Mouse (Mus musculus) kidney, embryonic 14.5 days (tissue): ENCODE data around the gene Lypd4. TPM values are rescaled to one million over a fixed set of nuclear protein-coding genes. Genes with fewer than 3 reads are reported as not detected.
"Not testable (repeated sequence)": the region's sequence is repeated elsewhere in the genome, so short reads cannot be mapped to it uniquely, and the experiment has no call there.

Experiments used
- ATAC-seq: fragments of 200-750 bp; cut with Nextera tagmentation; 2 replicates; pipeline ENCODE4 v1.8.0; 2017; ENCODE audit warnings: moderate number of reproducible peaks, mild to moderate bottlenecking, moderate TSS enrichment, moderate library complexity; ENCODE audit not compliant: low FRiP score, low TSS enrichment
- H3K27ac ChIP-seq: fragments of 300-500 bp; sonication (generic); 2 replicates; pipeline ENCODE4 v1.5.1; 2014; ENCODE audit warnings: low read depth, mild to moderate bottlenecking, low read length, moderate library complexity, mixed read lengths
- H3K27me3 ChIP-seq: fragments of 300-500 bp; sonication (generic); 2 replicates; pipeline ENCODE4 v1.6.1; 2014; ENCODE audit warnings: mild to moderate bottlenecking, low read length; ENCODE audit not compliant: control insufficient read depth, insufficient read depth
- H3K36me3 ChIP-seq: fragments of 300-500 bp; sonication (generic); 2 replicates; pipeline ENCODE4 v1.6.1; 2014; ENCODE audit warnings: low read length, mixed read lengths; ENCODE audit not compliant: control insufficient read depth, insufficient read depth
- H3K4me1 ChIP-seq: fragments of 300-500 bp; sonication (generic); 2 replicates; pipeline ENCODE4 v1.6.1; 2014; ENCODE audit warnings: low read length, mixed read lengths; ENCODE audit not compliant: control insufficient read depth, insufficient read depth
- H3K4me2 ChIP-seq: fragments of 300-500 bp; sonication (generic); replicated peaks from 2 replicates; pipeline ENCODE4 v1.6.1; 2014; ENCODE audit warnings: low read depth, mild to moderate bottlenecking, low read length
- H3K4me3 ChIP-seq: fragments of 300-500 bp; sonication (generic); 2 replicates; pipeline ENCODE4 v1.5.1; 2014; ENCODE audit warnings: mild to moderate bottlenecking, low read length
- H3K9ac ChIP-seq: fragments of 300-500 bp; sonication (generic); 2 replicates; pipeline ENCODE4 v1.6.1; 2014; ENCODE audit warnings: low read depth, mild to moderate bottlenecking, low read length, moderate library complexity
- H3K9me3 ChIP-seq: fragments of 300-500 bp; sonication (generic); 2 replicates; pipeline ENCODE4 v1.6.1; 2016; ENCODE audit warnings: low read length; ENCODE audit not compliant: control insufficient read depth
- WGBS: fragments of 180-500 bp; shearing (Covaris S2); extraction: QIAGEN DNeasy Blood & Tissue Kit; methylation state at CpG from one replicate; pipeline ENCODE4 v1.1.7; 2014; 5-methylcytosine and 5-hydroxymethylcytosine counted together
- polyA plus RNA-seq: library from polyadenylated mRNA; unstranded; fragments of >200 nt; fragmentation: Nextera tagmentation; extraction: Ambion mirVana; gene quantifications from 2 replicates; pipeline ENCODE4 v1.2.1, GENCODE M21; 2014

Lypd4 gene
- polyA plus RNA-seq, 1 experiment from 2014 or later: not detected

DNA sequence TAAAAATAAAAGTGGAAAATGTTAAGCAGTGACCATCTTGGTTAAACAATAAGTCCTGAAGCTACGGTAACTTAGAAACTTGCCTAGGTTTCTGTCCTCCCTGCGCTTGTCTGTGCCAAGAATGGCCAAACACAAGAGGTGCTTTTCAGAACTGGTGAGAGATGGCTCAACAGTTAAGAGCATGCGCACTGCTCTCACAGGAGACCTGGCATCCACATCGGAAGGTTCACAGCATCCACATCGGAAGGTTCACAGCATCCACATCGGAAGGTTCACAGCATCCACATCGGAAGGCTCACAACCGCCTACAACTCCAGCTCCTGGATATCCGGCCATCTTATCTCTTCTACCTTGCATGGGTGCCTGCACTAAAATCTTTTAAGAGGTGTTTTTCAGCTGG is 24.6 kb downstream of the Lypd4 start:
- Histone ChIP-seq H3K4me3 (no peak overlapping the region), H3K9ac (no peak overlapping the region), H3K4me1 (no peaks in the 10 kb centered on the region), H3K4me2 (no peak overlapping the region), H3K9me3 (no peaks in the 10 kb centered on the region), H3K36me3 (no peaks in the 10 kb centered on the region), H3K27me3 (no peaks in the 10 kb centered on the region), H3K27ac (no peak overlapping the region)
- WGBS: 84% methylated on average over 9 of the region's 9 CpGs
- ATAC-seq: no peak

DNA sequence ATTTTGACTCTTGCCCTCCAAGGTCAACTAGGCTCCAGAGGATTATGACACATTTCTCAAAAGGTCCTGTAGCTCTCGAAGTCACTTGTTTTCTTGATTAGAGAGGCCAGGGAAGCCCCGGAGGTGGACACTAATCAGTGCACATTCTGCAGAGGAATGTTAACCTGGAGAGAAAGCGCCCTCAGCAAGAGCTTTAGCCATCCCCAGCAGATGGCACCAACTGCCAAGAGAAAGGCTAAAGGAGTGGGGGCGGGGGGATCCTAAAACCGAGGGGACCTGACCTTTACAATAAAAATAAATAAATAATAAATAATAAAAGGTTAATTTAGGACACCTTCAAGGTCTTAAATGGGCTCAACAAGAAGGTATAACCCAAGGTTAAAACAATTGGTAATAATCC is 25.6 kb downstream of the Lypd4 start:
- Histone ChIP-seq H3K4me3 (no peak overlapping the region), H3K4me1 (no peaks in the 10 kb centered on the region), H3K36me3 (no peaks in the 10 kb centered on the region), H3K9ac (no peak overlapping the region), H3K27ac (no peak overlapping the region), H3K4me2 (no peak overlapping the region), H3K27me3 (no peaks in the 10 kb centered on the region), H3K9me3 (no peaks in the 10 kb centered on the region)
- WGBS: 44% methylated on average over 5 of the region's 5 CpGs
- no peak for ATAC-seq

DNA sequence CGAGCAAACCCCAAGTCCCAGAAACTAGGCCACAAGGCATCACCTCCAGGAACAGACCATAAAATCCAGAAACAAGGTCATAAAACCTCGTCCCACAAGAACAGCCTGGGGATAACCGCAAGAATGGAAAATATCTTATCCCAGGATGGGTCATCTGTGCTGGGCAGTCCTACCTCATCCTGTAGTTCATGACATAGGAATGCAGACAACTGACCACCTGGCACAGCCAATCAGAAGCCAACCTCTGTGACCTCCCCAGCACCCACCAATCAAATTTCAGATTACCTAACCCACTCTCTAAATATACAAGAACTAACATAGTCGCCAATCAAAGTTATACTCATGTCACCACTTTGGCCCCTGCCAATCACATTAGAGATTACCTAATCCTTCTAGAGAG is 28.7 kb downstream of the Lypd4 start:
- H3K27me3 ChIP-seq: no peaks in the 10 kb centered on the region
- no peak for ATAC-seq
- no peaks in the 10 kb centered on the region for H3K9me3 ChIP-seq
- no peaks in the 10 kb centered on the region for H3K4me1 ChIP-seq
- no peak overlapping the region for H3K27ac ChIP-seq
- 74% methylated on average over 4 of the region's 4 CpGs for WGBS
- no peaks in the 10 kb centered on the region for H3K36me3 ChIP-seq
- no peak overlapping the region for H3K4me2 ChIP-seq
- H3K4me3 ChIP-seq: no peak overlapping the region
- no peak overlapping the region for H3K9ac ChIP-seq

DNA sequence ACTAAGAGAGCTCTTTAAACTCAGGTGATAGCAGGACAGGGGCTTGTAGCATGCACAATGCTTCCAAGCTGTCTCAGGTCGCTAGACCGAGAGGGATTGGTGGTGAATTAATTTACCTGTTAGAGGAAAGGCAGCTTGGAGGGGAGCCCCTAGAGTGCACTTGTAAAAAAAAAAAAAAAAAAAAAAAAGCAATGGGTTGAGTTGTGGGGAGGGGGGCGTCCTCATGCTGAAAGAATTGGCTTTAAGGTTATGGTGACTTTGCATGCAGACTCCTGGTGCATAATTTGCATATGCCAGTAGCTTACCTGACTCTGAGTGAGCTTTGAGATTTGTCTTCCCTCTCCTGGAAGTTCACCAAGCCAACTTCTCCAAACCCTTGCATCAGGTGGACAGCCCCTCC is 29.4 kb downstream of the Lypd4 start:
- Histone ChIP-seq H3K4me1 (no peaks in the 10 kb centered on the region), H3K9me3 (no peaks in the 10 kb centered on the region), H3K9ac (no peak overlapping the region), H3K27ac (no peak overlapping the region), H3K27me3 (no peaks in the 10 kb centered on the region), H3K4me2 (no peak overlapping the region), H3K4me3 (no peak overlapping the region), H3K36me3 (no peaks in the 10 kb centered on the region)
- ATAC-seq: no peak
- 71% methylated on average over 3 of the region's 3 CpGs for WGBS

DNA sequence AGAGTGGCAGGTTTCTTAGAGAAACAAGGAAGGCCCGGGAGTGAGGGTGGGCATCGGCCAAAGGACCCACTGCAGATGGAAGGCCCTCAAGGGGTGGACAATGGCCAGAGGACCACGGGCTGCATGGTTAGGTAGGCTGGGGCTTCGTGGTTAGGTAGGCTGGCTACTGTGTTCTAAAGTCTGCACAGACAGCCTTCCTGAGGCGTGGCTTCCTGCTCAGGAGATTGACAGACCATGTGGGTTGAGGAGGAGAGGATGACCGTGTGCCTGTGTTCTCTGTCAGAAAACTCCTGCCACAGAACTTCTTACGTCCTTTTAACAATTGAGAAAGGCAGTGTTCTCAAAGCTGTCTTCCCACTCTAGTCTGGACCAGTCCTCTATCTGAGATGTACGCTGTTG is 30.3 kb downstream of the Lypd4 start:
- no peaks in the 10 kb centered on the region for H3K36me3 ChIP-seq
- H3K4me2 ChIP-seq: no peak overlapping the region
- no peak overlapping the region for H3K4me3 ChIP-seq
- no peak for ATAC-seq
- H3K9me3 ChIP-seq: no peaks in the 10 kb centered on the region
- WGBS: 83% methylated on average over 8 of the region's 8 CpGs
- H3K27ac ChIP-seq: no peak overlapping the region
- no peaks in the 10 kb centered on the region for H3K4me1 ChIP-seq
- no peaks in the 10 kb centered on the region for H3K27me3 ChIP-seq
- H3K9ac ChIP-seq: no peak overlapping the region

DNA sequence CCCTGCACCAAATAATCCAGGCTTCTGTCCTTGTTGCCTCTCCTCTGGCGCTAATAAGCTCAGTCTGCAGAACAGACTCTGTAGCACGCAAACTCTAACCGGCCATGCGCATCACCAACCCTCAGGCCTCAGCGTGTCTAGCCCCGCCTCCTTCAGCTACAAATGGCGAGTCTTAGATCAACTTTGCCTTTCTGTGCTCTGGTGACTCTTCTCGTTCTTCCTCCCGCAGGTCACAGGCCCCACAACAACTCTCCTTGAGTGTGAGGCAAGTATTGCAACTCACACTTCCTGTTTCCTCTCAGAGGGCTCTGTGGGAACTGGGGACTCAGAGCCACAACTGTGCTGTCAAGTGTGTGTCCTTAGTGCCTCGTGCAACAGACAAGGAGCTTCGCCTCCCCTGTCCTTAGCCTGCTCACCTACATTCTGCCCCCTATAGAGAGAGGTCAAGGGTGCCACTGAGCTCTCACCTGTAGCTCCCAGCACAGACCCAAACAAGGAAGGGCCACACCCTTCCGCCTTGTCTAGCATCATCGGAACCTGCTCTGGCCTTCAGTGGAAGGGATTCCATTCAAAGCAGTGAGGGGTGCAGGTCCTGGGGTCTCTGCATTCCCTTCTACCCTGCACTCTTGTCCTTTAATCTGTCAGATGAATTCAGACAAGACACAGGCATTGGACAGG is 30.9 kb downstream of the Lypd4 start:
- H3K9ac ChIP-seq, H3K27me3 ChIP-seq, H3K4me1 ChIP-seq, H3K36me3 ChIP-seq, H3K27ac ChIP-seq, H3K4me3 ChIP-seq, H3K4me2 ChIP-seq, H3K9me3 ChIP-seq: not testable (repeated sequence)
- 53% methylated on average over 11 of the region's 13 CpGs for WGBS
- 0 out of 2 replicates have a peak, but pooled peaks have one; percentile 24 for ATAC-seq

DNA sequence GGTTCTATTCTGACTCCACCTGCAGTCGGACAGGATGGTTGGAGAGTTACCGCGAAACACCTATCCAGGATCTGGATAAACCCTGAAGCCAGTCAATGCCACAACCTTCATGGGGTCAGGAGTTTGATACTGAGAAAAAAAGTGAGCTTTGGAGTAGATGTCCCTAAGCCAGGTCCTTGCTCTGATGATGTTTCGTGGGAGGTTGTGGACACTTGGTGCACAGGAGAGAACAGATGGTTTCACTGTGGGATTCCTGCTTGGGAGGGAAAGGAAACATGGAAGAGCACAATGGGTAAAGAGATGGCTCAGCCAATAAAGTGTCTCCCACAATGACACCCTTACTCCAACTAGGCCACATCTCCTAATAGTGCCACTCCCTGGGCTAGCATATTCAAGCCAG is 42.6 kb downstream of the Lypd4 start:
- H3K9me3 ChIP-seq: no peaks in the 10 kb centered on the region
- no peak overlapping the region for H3K4me2 ChIP-seq
- H3K9ac ChIP-seq: no peak overlapping the region
- no peak overlapping the region for H3K27ac ChIP-seq
- no peak for ATAC-seq
- H3K4me1 ChIP-seq: no peaks in the 10 kb centered on the region
- 93% methylated on average over 4 of the region's 4 CpGs for WGBS
- no peaks in the 10 kb centered on the region for H3K36me3 ChIP-seq
- H3K4me3 ChIP-seq: no peak overlapping the region
- H3K27me3 ChIP-seq: no peaks in the 10 kb centered on the region

DNA sequence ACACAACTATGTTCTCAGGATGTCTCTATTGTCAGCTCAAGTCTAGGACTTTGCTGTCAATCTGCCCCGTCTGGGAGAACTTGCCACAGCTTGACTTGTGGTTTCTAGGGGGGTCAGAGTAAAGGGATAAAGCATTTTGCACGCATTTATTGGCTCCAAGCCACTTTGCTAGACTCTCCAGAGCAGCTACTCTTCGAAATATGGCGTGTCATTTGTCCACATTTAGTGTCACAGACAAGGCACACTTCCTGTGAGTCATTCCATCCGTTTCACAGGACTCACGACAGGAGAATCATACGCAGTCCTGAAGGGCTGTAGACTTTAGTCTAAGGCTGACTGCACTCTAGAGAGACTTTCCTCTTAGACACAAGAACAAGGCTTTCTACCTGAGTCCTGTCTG is 45.3 kb downstream of the Lypd4 start:
- no peak for ATAC-seq
- Histone ChIP-seq H3K36me3 (no peaks in the 10 kb centered on the region), H3K4me1 (no peaks in the 10 kb centered on the region), H3K4me3 (no peak overlapping the region), H3K9ac (no peak overlapping the region), H3K27ac (no peak overlapping the region), H3K9me3 (no peaks in the 10 kb centered on the region), H3K4me2 (no peak overlapping the region), H3K27me3 (no peaks in the 10 kb centered on the region)
- WGBS: 66% methylated on average over 7 of the region's 7 CpGs

DNA sequence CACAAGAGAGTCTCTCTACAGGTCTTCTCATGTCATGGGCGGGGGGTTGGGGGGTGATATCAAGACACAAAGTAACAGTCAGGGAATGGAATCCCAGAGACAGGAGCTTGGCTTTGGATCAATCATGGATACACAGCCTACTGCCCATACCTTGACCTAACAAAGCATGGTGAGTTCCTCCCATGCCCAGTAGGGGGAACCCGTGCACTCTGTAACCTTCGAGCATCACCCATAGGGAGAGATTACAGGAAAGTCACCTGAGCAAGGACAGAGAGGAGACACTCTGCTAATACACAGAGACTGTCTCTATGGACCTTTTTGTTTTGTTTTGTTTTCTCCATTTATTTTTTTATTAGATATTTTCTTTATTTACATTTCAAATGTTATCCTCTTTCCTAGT is 52.2 kb downstream of the Lypd4 start:
- 4% methylated on average over 3 of the region's 3 CpGs for WGBS
- Histone ChIP-seq H3K9ac (no peak overlapping the region), H3K27ac (no peak overlapping the region), H3K27me3 (no peaks in the 10 kb centered on the region), H3K4me3 (no peak overlapping the region), H3K9me3 (no peaks in the 10 kb centered on the region), H3K4me1 (no peaks in the 10 kb centered on the region), H3K36me3 (no peaks in the 10 kb centered on the region), H3K4me2 (no peak overlapping the region)
- ATAC-seq: peak; percentile 84
